Mouse (Mus musculus): ENCODE measurements around the gene Snx9.

DNA sequence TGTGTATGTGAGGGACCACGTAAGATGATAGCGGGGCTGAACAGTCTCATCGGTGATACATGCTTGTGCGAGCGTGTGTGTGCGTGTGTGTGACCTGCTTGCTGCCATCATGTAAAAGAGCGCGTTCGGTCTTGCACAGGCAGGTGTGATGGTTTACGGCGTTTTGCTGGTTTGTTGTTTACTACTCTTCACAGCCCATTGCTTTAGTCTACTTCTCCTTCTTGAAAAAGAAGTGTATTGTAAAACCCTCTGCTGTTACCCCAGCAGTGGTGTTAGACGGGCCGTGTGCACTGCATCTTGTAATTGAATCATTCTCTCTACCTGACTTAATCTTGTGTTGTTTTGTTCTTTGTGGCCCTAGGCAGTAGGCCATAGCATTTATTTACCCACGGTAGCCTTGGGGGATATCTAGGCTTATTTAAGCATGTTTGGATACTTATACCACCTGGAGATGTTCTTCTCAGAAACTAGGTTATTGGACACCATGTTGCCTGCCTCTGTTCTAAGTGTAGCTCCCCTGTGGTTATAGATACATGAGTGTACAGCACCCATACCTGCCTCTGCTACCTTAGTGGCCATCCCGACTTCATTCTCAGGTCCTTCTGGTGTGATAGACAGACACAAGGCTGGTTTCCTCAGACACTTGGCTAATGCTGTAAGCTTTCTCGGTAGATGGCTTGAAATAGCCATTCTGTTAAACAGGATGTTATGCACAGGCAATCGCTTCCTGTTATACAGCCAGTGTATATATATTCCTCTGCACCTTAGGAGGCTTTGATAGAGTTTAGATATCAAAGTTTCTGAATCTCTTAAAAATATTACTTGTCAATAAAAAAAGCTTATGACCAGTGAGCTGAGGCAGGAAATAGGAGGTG lies 56.4 kb downstream of the Snx9 start:
- TF ChIP-seq FLI1 (IDR thresholded peaks at IDR 0.05; ENCODE audit: low read length), result no peak
- no peak for TF ChIP-seq GATA1 (IDR thresholded peaks at IDR 0.05; ENCODE audit: borderline replicate concordance, low read length)
